ENCODE assay signal across 8 mouse cellular contexts in genomic region chr1:91249564-91250414, GRCm38 (mm10). TPM values are rescaled to one million over a fixed set of nuclear protein-coding genes. Genes with fewer than 3 reads are reported as not detected.
DNase-seq lines count a peak whose midpoint lies in the region; ATAC-seq lines count a peak whose summit lies in the region.

TSS of gene Ube2f (plus strand) at chr1:91250304.

- under 1% methylated on average over 43 of the region's 43 CpGs for WGBS in hindbrain, embryonic 16.5 days
- WGBS in macrophage (ENCODE audit: missing documents), result 2% methylated on average over 43 of the region's 43 CpGs

- H3K27me3 ChIP-seq in hindbrain, embryonic 16.5 days (replicated peaks; ENCODE audit: control insufficient read depth, insufficient read depth, low read length), result no peaks in the 10 kb centered on the region

- H3K4me2 ChIP-seq in hindbrain, embryonic 16.5 days (ENCODE audit: low read length), result peak within 1 kb of the TSS; percentile 85

- H3K4me1 ChIP-seq in hindbrain, embryonic 16.5 days (ENCODE audit: control insufficient read depth, insufficient read depth, low read depth, low read length), result peaks cover 21% of the 10 kb centered on the region

- H3K27ac ChIP-seq in hindbrain, embryonic 16.5 days (ENCODE audit: low read depth, low read length), result peak within 1 kb of the TSS; percentile 89
- H3K27ac ChIP-seq in macrophage, result peak within 1 kb of the TSS; percentile 85

- peak within 1 kb of the TSS; percentile 89 for H3K9ac ChIP-seq in hindbrain, embryonic 16.5 days (ENCODE audit: low read depth, low read length)

- peaks cover 39% of the 10 kb centered on the region for H3K79me2 ChIP-seq in macrophage (ENCODE audit: inconsistent target)

- peak; percentile 100 for ATAC-seq in hindbrain, embryonic 16.5 days

- peak within 1 kb of the TSS; percentile 90 for H3K4me3 ChIP-seq in hindbrain, embryonic 16.5 days (ENCODE audit: low read length)
- peak within 1 kb of the TSS; percentile 82 for H3K4me3 ChIP-seq in macrophage (ENCODE audit: inconsistent target)

- no peaks in the 10 kb centered on the region for H3K36me3 ChIP-seq in hindbrain, embryonic 16.5 days (ENCODE audit: control insufficient read depth, insufficient read depth, low read length)
- no peaks in the 10 kb centered on the region; the same call in 1 of the 2 replicates for H3K36me3 ChIP-seq in macrophage (ENCODE audit: inconsistent target)

- DNase-seq in WW6 (ENCODE audit: low read depth, low spot score), result peak; percentile 86
- peak; percentile 75 to 89 for DNase-seq in cerebellum, postnatal 4 days (ENCODE audit: low spot score in 2 of 2)
- DNase-seq in gastrocnemius, adult 18-20 months (ENCODE audit: low spot score), result peak; percentile 95
- peak; percentile 91 to 97 for DNase-seq in left cerebral cortex, adult 18-20 months (ENCODE audit: low spot score in 2 of 2)
- peak; percentile 98 for DNase-seq in right cerebral cortex, adult 18-20 months
- peak; percentile 56 for DNase-seq in urinary bladder, postnatal 10 days (ENCODE audit: low spot score)

- no peaks in the 10 kb centered on the region for H3K9me3 ChIP-seq in hindbrain, embryonic 16.5 days (ENCODE audit: control insufficient read depth, low read length)

RNA-seq across cellular contexts. Expression of gene Ube2f, which starts in this region (rescaled TPM):
- 10 to 100 TPM; 50.7 to 53.9 TPM for total RNA-seq in gastrocnemius, adult 18-20 months (2021)
- 59.2 and 60.1 TPM in 2 replicates for polyA plus RNA-seq in hindbrain, embryonic 16.5 days (2015; fragmentation: Nextera tagmentation; extraction: Ambion mirVana)
- 10 to 100 TPM; 57.6 to 57.9 TPM for total RNA-seq in left cerebral cortex, adult 18-20 months (2021)
- total RNA-seq in macrophage (2018; cell fraction: chromatin; rRNA removed), result 100 to 1,000 TPM; 185 to 808 (median 305) TPM
- total RNA-seq in macrophage (2018; cell fraction: cytosol; rRNA removed), result 100 to 1,000 TPM in 14 of 26 experiments, 10 to 100 TPM in 12; 74.8 to 226 (median 103) TPM
- total RNA-seq in macrophage (2018; cell fraction: nucleus; rRNA removed), result 100 to 1,000 TPM; 103 to 566 (median 169) TPM
- polyA plus RNA-seq in macrophage (2018), result 70.3 to 99.4 TPM (median 73.8 TPM) in 3 replicates

Comparison
In these comparisons a context has a peak if more than half of its experiments do, and no peak if none do; other contexts are left out.
1. Peak in every context shown above with its lines: DNase-seq, ATAC-seq, H3K4me3 ChIP-seq and H3K27ac ChIP-seq.